Mouse (Mus musculus): ENCODE results near the gene Ube2s.
A peak's percentile ranks its signal among the peaks of the same experiment; 100 is the strongest.

Gene Ube2s

DNA sequence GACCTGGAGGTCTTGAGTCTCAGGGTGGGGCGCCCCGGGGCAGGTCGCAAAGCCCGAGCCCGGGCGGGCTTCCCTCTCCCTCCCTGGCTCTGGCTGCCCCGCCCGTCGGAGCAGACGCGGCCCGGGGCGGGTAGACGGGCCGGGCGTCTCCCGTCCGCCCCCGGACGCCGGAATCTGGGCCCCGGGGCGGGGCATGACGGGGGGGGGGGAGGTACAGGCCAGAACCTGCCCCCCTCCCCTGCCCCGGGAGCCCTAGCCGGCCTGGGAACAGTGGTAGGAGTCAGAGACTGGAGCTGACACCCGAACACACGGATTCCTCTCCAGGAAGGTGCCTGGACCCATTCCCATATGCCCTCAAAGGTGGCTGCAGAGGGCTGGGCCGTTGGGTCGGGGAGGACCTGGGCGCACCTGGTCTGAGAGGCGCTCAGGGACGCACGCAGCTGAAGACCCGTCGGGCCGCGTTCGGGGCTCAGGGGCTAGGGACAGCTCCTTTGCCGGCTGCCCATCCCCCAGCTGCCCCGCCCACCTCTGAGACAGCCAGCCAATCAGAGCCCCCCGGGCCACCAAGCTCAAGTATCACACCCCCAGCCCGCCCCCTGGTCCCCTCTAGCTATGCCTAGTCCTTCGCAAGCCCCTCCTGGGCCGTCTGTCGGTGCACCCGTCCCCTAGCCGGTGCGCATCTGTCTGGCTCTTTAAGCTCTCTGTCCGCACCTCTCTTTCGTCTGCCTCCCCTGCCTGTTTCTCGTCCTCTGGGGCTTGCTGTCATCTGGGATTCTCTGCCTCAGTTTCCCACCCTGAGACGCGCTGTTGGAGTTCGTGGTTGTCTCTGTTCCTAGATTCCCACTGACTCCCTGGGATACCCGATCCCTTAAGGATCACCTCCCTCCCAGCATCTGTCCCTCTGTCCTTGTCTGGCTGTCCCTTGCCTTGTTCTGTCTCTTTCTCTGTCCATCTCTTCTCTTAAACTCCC is 35.2 kb downstream of the Ube2s start:
- peak; percentile 75 for DNase-seq

DNA sequence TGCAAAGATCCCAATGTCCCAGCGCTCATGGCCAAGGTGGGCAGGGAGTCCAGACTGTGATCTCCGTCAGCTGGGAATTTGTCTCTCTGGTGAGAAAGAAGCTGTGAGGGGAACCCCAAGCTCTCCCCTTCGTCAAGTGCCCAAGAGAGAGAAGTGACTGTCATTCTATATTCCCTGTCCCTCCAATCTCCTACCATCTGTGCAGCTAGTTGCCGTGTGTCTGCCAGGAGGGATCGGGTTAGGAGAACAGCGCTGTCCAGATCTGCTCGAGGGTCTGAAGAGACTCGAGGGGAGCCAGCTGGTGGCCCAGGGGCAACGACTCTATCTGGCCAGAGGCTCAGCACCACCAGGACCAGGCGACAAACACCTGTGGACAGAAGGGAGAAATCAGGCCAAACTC is 36.3 kb downstream of the Ube2s start:
- no peak for DNase-seq

DNA sequence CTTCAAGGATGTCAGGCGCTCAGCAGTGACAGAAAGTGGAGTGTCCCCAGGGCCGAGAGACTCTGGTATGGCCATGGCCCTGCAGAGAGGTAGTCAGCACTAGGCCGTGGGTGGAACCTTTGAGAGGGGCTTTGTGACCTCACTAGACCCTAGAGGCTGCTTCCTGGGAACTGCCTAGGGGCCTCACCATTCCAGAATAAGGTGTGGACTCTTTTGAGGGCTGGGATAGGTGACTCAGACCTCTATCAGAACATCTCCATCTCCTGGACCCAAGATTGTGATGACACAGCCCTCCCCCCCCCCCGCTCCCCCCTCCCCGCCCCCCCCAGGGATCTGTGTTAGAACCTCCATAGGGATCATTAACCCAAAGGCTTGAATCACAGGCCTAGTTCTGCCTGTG is 41.2 kb downstream of the Ube2s start, which contains the start of gene Fam71e2:
Gene Fam71e2 (minus strand): TSS at position 101 of the 400 bp plus-strand sequence.
- no peak for DNase-seq

DNA sequence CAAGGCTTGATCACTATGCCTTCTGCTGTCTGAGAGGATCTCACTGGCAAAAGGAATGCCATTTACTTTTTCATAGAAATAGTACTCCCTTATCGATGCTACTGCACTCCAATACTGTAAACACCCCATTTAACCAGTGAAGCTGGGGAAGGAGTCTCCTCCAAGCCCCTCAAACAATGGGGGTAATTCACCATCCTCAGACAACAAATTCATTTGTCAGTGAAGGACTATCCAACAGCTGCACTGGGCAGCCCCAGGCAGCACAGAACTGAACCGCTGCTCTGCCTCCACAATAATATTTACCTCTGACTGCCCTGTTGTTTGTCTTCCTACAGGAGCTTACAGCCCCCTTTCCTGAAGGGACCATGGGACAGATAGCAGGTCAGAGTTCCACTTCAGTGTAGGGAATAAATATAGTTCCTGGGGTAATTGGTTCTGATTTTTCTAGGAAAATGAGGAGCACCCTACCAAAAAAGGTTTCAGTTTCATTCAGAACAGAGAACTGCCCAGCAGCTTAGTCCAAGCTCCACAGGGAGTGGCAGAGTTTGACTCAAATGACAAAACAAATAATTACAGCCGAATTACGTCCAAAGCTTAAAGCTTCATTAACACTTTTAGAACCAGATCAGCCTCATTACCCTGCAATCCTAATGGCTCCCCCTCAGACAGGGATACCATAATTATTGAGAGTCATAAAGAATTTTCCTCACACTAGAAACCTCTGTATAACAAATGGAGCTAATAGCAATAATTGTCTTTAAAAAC is 47.3 kb downstream of the Ube2s start:
- no peak for DNase-seq

DNA sequence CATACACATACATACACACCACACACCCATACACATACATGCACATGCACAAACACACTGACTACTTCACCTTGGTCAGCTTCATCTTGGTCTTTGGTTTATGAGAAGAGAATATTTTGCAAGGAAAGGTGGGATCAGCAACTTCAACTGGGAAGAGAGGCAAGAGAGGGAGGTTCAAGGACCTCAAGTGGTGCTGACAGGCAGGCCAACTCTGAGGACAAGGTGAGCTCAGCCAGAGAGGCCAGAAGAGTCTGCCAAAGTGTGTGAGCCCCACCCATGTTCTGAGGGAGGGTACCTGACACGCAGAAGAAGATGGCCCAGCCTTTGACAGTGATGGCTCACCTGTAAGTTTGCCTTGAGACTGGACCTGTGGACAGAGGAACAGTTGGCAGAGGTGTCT is 52.7 kb downstream of the Ube2s start:
- no peak for DNase-seq

DNA sequence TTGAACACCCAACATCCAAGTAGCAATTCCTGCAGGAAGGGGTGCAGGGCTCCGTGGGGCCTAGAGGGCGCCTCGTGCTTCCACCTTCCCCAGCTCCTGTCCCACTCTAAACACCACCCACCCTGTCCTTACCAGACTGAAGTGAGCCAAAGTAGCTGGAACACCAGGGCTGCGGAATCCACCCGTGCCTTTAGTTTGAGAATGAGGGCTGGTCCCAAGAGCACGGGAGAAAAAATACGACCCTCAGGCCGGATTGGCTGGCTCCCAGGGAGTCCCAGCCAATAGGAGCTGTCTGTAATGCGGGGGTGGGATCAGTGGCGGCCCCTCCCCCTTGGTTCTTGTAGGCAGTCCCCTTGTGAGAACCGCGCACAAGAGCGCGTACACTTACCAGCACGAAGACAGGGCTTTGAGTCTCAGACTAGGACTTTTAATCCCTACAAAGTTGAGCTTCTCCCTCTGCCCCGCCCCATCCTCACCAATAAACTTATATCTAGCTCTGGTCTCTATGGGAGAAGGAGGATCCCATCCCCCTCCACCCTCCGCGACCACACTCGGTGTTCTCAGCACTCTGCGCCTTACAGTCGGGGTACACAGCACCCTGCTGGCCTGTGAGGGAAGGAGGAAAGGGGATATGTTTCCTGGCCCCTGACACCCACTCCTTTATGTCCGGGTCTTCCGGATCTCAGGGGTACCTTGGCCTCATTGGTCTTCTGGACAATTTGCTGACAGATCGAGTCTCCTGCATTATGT is 59.4 kb downstream of the Ube2s start, which contains the start of gene Cox6b2:
Gene Cox6b2 (minus strand): TSS at position 274 of the 750 bp plus-strand sequence.
- peak; percentile 94 for DNase-seq

DNA sequence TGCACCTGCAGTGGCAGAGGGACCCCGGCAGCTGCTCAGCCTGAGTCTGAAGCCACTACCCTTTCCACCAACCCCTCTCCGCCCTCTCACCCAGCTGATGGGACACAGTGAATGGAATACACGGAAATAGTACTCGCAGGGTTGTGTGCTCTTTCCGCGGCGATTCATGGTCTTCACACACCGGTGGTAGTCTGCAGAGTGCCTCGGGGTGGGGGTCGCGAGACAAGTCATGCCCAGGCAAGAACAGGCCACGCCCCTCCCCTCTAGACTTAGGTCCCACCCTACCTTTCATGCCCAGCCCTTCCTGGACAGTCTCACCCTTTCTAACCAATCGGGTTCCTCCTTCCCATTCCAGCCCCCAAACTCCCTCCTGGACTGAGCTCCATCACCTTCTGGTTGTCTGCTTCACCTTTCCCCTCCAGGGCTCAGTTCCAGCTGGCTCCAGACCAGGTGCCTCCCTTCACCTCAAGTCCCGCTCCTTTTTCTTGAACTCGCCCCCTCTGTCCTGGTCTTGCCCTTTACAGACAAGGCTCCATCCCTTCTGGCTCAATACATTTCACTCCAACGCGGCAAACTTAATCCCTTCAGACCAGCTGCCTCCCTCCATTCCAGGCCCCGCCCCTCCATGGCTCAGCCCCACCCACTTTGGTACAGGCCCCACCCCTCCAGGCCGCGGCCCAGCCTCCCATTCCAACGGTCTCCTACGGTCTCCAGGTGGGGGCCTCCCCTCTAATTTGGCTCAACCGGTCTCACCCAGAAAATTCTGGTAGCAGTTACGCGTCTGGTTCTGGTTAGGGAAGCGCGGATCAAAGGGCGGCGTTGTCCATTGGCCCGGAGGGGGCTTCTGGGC is 60.2 kb downstream of the Ube2s start:
- peak; percentile 58 for DNase-seq

DNA sequence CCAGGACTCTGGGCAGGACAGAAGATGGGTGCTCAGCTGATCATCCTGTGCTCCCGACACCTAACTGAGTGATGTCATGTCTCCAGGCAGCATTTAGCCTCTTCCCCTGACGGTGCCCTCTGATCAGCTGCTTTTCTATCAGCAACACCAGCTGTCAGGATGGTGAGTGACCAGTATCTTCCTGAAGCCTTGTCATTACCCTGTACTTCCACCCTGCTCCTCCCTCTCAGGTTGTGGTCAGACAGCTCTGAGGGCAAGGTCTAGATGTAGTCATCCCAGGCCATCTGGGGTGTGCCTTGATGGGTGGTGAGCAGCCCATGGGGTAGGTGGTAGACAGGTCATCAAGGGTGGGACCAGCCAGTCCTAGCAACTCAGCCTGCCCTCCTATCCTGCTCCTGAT is 63.2 kb downstream of the Ube2s start:
- no peak for DNase-seq

DNA sequence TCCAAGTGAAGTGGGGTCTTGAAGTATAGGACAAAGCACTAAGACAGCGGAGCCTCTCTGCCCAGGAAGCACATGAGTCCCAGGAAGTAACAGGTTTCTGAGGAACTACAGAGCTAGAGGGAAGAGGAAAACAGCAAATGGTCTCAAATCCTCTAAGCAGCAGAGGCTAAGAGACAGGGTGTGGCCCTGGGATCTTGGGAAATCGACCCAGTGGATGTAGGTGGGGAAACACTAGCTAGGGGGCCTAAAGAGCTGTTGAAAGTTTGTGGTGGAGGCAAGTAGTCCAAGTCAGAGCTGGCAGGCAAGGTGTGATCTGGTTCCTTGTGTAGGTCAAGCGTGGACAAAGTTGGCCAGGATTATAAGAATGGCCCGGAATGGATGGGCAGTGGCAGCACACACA is 64.1 kb downstream of the Ube2s start:
- no peak for DNase-seq

DNA sequence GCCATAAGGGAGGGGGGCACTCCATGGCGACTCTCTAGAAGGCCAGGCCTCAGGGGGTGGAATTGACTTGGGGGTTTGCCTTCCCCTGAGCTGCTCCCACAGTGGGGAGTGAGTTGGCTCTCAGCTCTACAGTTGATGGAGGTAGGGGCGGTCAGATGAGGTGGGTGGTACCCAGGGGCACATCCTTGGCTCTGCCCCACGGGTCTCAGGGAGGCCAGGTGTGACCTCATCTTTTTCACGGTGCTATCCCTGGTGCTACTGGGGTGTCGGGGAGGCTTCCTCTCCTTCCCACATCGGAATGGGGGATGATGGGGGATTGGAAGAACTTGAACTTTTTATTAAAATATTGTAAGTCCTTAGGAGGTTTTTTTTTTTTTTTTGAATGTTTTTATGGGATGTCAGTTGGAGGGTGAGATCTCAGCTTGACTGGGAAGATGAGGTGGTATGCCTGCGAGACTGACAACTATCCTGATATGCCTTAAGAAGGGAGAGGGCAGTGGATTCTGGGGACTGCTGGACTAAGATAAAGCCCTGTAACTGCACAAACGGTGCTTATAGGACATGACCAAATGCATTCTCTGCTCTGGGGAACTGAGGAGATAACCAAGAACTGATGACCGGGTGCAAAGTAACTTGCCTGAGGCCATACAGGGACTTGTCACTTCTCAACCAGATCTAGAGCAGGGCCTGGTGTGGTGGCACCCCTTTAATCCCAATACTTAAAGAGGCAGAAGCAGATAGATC is 65.1 kb downstream of the Ube2s start:
- DNase-seq = no peak

DNA sequence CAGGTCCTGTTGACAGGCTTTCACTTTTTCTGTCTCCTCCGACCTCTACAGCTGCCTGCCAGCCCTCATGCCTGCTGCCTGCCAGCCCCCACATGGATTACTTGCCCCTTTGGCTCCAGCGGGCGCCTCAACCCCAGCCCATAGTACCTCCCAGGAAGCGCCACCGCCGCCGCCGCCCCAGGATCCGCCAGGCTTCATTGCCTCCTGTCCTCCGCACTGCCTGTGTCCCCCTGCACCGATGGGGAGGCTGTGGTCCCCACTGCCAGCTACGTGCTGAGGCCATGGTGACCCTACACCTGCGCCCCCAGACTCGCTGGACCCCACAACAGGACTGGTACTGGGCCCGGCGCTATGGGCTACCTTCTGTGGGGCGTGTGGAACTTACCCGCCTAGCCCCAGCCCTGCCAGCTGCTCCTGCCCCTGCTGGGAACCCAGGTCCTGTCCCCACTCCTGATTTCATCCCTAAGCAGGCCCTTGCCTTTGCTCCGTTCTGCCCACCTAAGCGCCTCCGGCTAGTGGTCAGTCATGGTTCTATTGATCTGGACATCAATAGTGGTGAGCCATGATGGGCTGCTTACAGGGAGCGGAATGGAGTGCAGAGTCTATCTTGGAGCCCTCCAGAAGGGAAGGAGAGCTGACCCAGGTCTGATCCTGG is 65.9 kb downstream of the Ube2s start:
- no peak for DNase-seq

DNA sequence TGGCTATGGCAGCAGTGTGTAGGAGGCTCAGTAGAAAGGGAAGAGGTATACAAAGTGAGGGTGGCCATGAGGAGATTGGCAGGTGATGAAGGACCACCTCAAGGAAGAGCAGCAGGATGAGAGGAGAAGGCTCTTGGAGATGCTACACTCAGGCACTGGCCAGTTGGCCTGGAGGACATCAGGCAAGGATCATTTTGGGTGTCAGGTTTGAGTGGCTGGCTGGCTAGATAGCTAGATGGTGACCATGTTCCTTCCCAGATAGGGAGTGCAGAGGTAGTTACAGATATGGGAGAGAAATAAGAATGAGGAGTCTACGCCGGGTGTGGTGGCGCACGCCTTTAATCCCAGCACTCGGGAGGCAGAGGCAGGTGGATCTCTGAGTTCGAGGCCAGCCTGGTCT is 67.5 kb downstream of the Ube2s start:
- DNase-seq = no peak

All from lung, postnatal 10 days (tissue).